Mouse (Mus musculus): ENCODE data around the gene Mb.

- TF ChIP-seq CTCF (IDR thresholded peaks at IDR 0.05; ENCODE audit: insufficient read depth, low read depth, low read length): no peak
- no peak for TF ChIP-seq POLR2A (IDR thresholded peaks at IDR 0.05; ENCODE audit: insufficient read depth, low read depth, low read length)
These were observed 28.3 kb upstream of the Mb start for GRCm38 (mm10) chr15:77078786-77079185.

Data from olfactory bulb, adult 2 months (tissue).